Mouse (Mus musculus): ENCODE data around the gene Slc9a5.

DNA sequence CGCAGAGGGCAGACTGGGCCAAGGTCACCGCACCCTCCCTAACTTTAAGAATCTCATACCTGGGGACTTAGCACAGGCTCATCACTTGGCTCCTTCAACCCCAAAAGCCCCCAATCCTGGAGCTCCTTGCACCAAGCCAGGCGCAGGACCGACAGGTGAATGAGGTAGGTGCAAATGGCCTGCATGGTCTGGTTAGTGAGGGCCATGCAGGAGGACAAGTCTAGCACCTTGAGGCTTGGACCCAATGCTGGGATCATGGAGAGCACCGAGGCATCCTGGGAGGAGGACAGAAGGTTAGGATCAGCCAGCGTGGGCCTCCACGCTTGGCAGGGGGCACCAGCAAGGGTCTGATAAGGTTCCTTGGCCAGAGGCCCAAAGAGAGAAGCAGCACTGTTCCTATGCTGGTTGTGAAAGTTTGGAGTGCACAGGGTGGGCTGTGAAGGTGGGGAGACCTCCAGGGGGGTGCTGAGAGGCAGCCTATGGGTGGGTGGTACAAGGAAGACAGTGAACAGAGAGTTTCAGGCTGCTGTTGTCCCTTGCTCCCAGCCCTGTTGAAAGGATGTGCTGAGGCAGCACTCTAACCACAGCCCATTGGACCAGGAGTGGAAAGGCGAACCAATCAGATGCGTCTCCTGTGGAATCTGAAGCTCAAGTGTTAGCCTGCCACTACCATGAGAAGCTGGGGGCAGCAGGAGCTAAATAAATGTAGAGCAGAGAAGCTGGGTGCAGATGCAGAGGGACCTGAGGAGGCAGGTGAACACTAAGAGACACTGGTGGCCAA is 34.8 kb upstream of the Slc9a5 start:
- TF ChIP-seq POLR2A (IDR thresholded peaks at IDR 0.05; ENCODE audit: borderline replicate concordance, extremely low read depth, low read depth, low read length) (no peak), CTCF (IDR thresholded peaks at IDR 0.05; ENCODE audit: insufficient read depth, low read length) (no peak)

Measured in lung, adult 2 months (tissue).